Mouse (Mus musculus): ENCODE results near the gene Sgsm2. TPM values are rescaled to one million over a fixed set of nuclear protein-coding genes. Genes with fewer than 3 reads are reported as not detected.

Sgsm2 gene
- polyA plus RNA-seq, 1 experiment from 2014 or later, result 2.4 TPM

DNA sequence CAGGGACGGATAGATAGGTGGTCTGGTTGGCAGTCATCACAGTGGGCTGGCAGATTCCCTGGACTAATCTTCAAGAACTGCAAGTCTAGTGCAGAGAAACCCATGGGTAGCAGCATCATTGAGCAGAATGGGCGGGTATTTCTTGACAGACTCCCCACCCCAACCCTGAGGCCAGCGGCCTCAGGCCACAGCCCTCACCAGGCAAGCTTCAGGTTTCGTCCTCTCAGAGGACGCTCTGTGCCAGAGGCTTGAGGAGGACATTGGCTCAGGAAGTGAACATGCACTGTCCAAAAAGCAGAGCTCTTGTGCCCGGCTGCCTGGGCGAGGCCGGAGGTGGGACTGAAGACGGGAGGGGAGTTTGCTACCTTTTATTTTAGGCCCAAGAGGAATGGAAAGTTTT, 32.4 kb downstream of the Sgsm2 start:
- Histone ChIP-seq H3K4me3 (ENCODE audit: low read depth, low read length) (no peak overlapping the region), H3K4me1 (replicated peaks; ENCODE audit: control insufficient read depth, insufficient read depth, low read length) (no peaks in the 10 kb centered on the region), H3K4me2 (replicated peaks; ENCODE audit: low read depth) (no peak overlapping the region), H3K27ac (ENCODE audit: low read depth, low read length) (no peak overlapping the region), H3K36me3 (ENCODE audit: control insufficient read depth, insufficient read depth) (peaks cover 8% of the 10 kb centered on the region), H3K27me3 (replicated peaks; ENCODE audit: control insufficient read depth, insufficient read depth, low read length) (no peaks in the 10 kb centered on the region), H3K9me3 (ENCODE audit: control insufficient read depth) (no peaks in the 10 kb centered on the region), H3K9ac (ENCODE audit: low read depth, low read length) (no peak overlapping the region)
- 92% methylated on average over 9 of the region's 9 CpGs for WGBS
- no peak for ATAC-seq
- TF ChIP-seq CTCF (IDR thresholded peaks at IDR 0.05; ENCODE audit: low read depth), result no peak

DNA sequence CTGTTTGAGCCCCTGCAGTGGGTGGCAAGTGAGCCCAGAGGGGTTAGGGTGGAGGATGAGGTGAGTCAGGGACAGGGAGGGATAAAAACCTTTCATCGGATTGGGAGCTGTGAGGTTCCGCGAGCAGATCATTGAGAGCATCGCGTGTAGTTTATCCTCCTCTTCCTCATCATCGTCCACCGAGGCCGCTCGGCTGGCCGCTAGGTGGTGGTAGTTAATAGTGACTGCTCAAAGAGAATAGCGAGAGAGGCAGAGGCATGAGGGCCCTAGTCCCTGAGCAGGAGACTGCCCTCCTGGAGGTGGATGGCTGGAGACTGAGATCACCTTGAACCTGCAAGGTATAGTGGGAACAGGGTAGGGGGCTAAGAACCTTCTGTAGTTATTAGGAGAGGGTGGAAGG, 33.4 kb downstream of the Sgsm2 start:
- peaks cover 8% of the 10 kb centered on the region for H3K36me3 ChIP-seq (ENCODE audit: control insufficient read depth, insufficient read depth)
- peak; percentile 73 for TF ChIP-seq CTCF (IDR thresholded peaks at IDR 0.05; ENCODE audit: low read depth)
- ATAC-seq, result no peak
- no peak overlapping the region for H3K27ac ChIP-seq (ENCODE audit: low read depth, low read length)
- no peak overlapping the region for H3K4me2 ChIP-seq (replicated peaks; ENCODE audit: low read depth)
- H3K9me3 ChIP-seq (ENCODE audit: control insufficient read depth), result no peaks in the 10 kb centered on the region
- H3K4me3 ChIP-seq (ENCODE audit: low read depth, low read length), result no peak overlapping the region
- 25% methylated on average over 11 of the region's 11 CpGs for whole genome bisulfite sequencing
- no peaks in the 10 kb centered on the region for H3K4me1 ChIP-seq (replicated peaks; ENCODE audit: control insufficient read depth, insufficient read depth, low read length)
- no peaks in the 10 kb centered on the region for H3K27me3 ChIP-seq (replicated peaks; ENCODE audit: control insufficient read depth, insufficient read depth, low read length)
- no peak overlapping the region for H3K9ac ChIP-seq (ENCODE audit: low read depth, low read length)

DNA sequence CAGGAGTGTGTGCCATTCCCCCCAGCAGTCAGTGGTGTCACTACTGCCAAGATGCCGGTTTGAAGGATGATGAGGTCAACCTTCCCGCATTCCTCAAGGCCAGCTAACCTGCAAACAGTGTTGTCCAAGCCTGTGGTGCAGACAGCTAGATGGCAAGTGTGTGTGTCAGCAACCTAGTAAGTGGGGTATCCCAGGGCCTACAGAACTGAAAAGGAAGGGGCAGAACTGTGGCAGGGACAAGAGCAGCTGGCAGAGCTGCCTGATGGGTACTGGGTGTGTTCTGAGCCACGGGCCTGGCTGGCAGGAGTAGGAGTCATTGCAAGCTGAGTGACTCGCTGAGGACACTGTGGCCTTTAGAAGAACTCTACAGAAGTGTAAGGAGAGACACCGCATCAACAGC, 34.7 kb downstream of the Sgsm2 start:
- Histone ChIP-seq H3K27me3 (replicated peaks; ENCODE audit: control insufficient read depth, insufficient read depth, low read length) (no peaks in the 10 kb centered on the region), H3K36me3 (ENCODE audit: control insufficient read depth, insufficient read depth) (peaks cover 8% of the 10 kb centered on the region), H3K4me1 (replicated peaks; ENCODE audit: control insufficient read depth, insufficient read depth, low read length) (no peaks in the 10 kb centered on the region), H3K4me3 (ENCODE audit: low read depth, low read length) (no peak overlapping the region), H3K4me2 (replicated peaks; ENCODE audit: low read depth) (no peak overlapping the region), H3K27ac (ENCODE audit: low read depth, low read length) (no peak overlapping the region), H3K9me3 (ENCODE audit: control insufficient read depth) (no peaks in the 10 kb centered on the region), H3K9ac (ENCODE audit: low read depth, low read length) (no peak overlapping the region)
- WGBS, result 79% methylated on average over 5 of the region's 5 CpGs
- ATAC-seq, result no peak
- TF ChIP-seq CTCF (IDR thresholded peaks at IDR 0.05; ENCODE audit: low read depth), result no peak

DNA sequence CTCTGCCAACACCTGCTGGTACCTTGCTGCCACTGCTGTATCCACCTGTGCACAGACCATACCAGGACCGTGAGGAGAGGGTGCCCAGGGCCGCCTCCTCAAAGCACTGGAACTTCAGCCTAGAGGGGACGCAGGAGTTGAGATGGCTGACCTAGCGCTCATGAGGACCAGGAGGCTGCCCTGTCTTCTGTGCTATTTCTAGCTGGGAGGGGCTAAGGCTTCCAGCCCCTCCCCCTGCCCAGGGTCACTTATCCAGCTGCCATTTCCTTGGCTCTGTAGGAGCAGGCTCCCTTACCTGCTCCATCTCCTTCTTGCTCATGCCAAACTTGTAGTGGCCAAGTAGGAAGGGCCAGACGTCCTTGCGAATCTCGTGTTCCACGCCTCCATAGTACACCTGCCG, 39.1 kb downstream of the Sgsm2 start:
- H3K4me1 ChIP-seq (replicated peaks; ENCODE audit: control insufficient read depth, insufficient read depth, low read length), result no peaks in the 10 kb centered on the region
- no peak for TF ChIP-seq CTCF (IDR thresholded peaks at IDR 0.05; ENCODE audit: low read depth)
- ATAC-seq, result no peak
- H3K9ac ChIP-seq (ENCODE audit: low read depth, low read length), result no peak overlapping the region
- WGBS, result 86% methylated on average over 9 of the region's 9 CpGs
- H3K4me3 ChIP-seq (ENCODE audit: low read depth, low read length), result no peak overlapping the region
- no peaks in the 10 kb centered on the region for H3K9me3 ChIP-seq (ENCODE audit: control insufficient read depth)
- no peaks in the 10 kb centered on the region for H3K27me3 ChIP-seq (replicated peaks; ENCODE audit: control insufficient read depth, insufficient read depth, low read length)
- H3K4me2 ChIP-seq (replicated peaks; ENCODE audit: low read depth), result no peak overlapping the region
- no peak overlapping the region for H3K27ac ChIP-seq (ENCODE audit: low read depth, low read length)
- peaks cover 5% of the 10 kb centered on the region for H3K36me3 ChIP-seq (ENCODE audit: control insufficient read depth, insufficient read depth)

DNA sequence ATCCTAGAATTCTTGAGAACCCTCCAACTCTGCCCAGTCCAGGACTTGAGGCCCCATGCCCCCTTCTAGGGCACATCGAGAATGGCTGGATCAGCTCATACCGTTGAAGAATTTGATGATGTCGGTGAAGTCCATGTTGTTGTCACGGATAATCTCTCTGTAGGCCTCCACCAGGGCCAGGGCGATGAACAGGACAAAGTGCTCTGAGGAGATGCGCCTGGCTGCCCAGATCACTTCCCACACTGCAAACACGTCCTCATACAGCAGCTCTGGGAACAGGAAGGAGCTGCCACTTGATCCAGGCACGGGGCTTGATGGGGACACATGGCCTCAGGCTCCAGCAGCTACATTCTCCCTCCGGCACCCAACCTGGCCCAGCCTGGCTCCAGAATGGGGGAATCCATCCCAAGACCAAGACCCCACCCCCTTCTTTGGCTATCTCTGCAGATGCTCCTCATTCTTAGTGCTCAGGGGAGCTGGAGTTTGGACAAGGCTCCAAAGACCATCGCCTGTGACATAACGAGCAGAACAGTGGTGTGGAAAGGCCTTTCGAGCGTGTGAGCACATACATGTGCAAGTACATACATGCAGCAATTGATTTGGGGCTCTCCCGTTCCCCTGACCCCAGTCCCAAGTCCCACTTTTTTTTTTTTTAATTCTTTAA, 45.7 kb downstream of the Sgsm2 start:
- WGBS, result 82% methylated on average over 14 of the region's 14 CpGs
- no peak overlapping the region for H3K27ac ChIP-seq (ENCODE audit: low read depth, low read length)
- no peak overlapping the region for H3K4me3 ChIP-seq (ENCODE audit: low read depth, low read length)
- H3K4me2 ChIP-seq (replicated peaks; ENCODE audit: low read depth), result no peak overlapping the region
- H3K36me3 ChIP-seq (ENCODE audit: control insufficient read depth, insufficient read depth), result peaks cover 5% of the 10 kb centered on the region; the same call in 1 of the 2 replicates
- H3K9ac ChIP-seq (ENCODE audit: low read depth, low read length), result no peak overlapping the region
- TF ChIP-seq CTCF (IDR thresholded peaks at IDR 0.05; ENCODE audit: low read depth), result no peak
- H3K27me3 ChIP-seq (replicated peaks; ENCODE audit: control insufficient read depth, insufficient read depth, low read length), result no peaks in the 10 kb centered on the region
- no peaks in the 10 kb centered on the region for H3K4me1 ChIP-seq (replicated peaks; ENCODE audit: control insufficient read depth, insufficient read depth, low read length)
- H3K9me3 ChIP-seq (ENCODE audit: control insufficient read depth), result no peaks in the 10 kb centered on the region
- ATAC-seq, result no peak

DNA sequence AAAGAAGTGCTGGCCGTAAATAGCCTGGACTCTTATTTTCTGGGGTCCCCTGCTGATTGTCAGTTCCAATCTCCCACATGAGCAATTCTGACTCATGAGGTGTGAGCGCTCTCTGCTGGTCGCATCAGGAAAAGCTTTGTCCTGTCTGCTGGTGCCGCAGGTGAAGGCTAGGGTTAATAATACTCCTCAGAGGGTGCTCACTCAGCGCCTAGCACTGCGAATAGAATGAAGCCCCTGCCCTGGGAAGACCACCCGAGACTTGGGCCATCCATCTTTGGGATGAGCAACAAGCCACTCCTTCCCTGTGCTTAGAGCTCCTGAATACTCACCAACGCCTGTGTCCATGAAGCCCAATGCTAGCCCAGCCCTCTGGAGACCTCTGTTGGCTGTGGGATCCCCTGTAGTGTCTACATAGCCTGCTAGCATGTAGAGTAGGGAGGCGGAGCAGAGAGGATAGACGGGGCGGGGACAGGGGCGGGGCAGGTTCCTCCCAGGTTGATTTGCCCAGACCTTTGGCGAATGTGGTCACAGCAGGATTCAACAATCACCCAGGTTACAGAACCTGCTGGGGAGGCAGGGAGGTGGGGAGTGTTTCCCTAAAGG, 48.8 kb downstream of the Sgsm2 start:
- TF ChIP-seq CTCF (IDR thresholded peaks at IDR 0.05; ENCODE audit: low read depth), result peak; percentile 91
- Histone ChIP-seq H3K9me3 (ENCODE audit: control insufficient read depth) (no peaks in the 10 kb centered on the region), H3K4me3 (ENCODE audit: low read depth, low read length) (no peak overlapping the region), H3K27me3 (replicated peaks; ENCODE audit: control insufficient read depth, insufficient read depth, low read length) (no peaks in the 10 kb centered on the region), H3K36me3 (ENCODE audit: control insufficient read depth, insufficient read depth) (peaks cover 12% of the 10 kb centered on the region), H3K9ac (ENCODE audit: low read depth, low read length) (no peak overlapping the region), H3K27ac (ENCODE audit: low read depth, low read length) (no peak overlapping the region), H3K4me2 (replicated peaks; ENCODE audit: low read depth) (peak overlapping the region; percentile 54), H3K4me1 (replicated peaks; ENCODE audit: control insufficient read depth, insufficient read depth, low read length) (no peaks in the 10 kb centered on the region)
- peak; percentile 78 for ATAC-seq
- WGBS, result 7% methylated on average over 13 of the region's 13 CpGs
